In the genomic region with DNA sequence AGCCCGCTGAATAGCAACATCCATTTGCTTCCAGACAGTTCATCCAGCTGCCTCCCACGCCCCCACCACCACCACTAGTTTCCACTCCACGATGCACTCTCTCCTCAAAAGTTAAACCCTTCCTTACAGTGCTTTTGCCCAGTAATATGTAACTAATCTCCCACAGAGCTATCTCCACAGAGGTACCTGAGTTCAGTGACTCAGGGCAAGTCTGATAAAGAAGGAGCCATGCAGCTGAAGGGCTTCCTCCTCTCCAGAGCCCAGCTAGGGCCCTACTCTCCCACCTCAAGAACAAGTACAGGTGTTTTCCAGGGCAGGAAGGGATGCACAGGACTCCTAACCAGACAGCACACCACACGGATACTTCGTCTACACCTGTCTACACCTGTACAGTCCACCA, we compare ENCODE assay signal across 20 mouse cellular contexts. TPM values are rescaled to one million over a fixed set of nuclear protein-coding genes. Genes with fewer than 3 reads are reported as not detected.
DNase-seq lines count a peak whose midpoint lies in the region; ATAC-seq and TF ChIP-seq lines count a peak whose summit lies in the region.
"Had no signal": no experiment of that assay in that cellular context is flagged by ENCODE, and none has a peak within 500 bp of the region (broad histone marks: within the 10 kb centered on the region; RNA-seq: fewer than 3 reads in every experiment).

No protein-coding gene starts in this region.

- H3K9ac ChIP-seq in hindbrain, postnatal 0 days (replicated peaks; ENCODE audit: low read length), result no peak overlapping the region
- no peak overlapping the region for H3K9ac ChIP-seq in hindbrain, embryonic 12.5 days
- no peak overlapping the region for H3K9ac ChIP-seq in intestine, postnatal 0 days (ENCODE audit: low read depth, low read length)
- H3K9ac ChIP-seq: neural tube, embryonic 12.5 days had no signal

- H3K4me3 ChIP-seq in hindbrain, postnatal 0 days (ENCODE audit: low read length), result no peak overlapping the region
- H3K4me3 ChIP-seq in hindbrain, embryonic 12.5 days, result no peak overlapping the region
- H3K4me3 ChIP-seq in spleen, adult 2 months (ENCODE audit: extremely low read depth, insufficient read depth, insufficient read length), result no peak overlapping the region
- no peak overlapping the region for H3K4me3 ChIP-seq in intestine, postnatal 0 days (ENCODE audit: low read depth, low read length)
- no peak overlapping the region for H3K4me3 ChIP-seq in small intestine, adult 2 months (ENCODE audit: low read depth, low read length)
- no peak overlapping the region for H3K4me3 ChIP-seq in layer of hippocampus, adult 2 months
- H3K4me3 ChIP-seq: hindbrain, embryonic 10.5 days; neural tube, embryonic 12.5 days had no signal

- H3K9me3 ChIP-seq in hindbrain, postnatal 0 days (ENCODE audit: low read length), result no peaks in the 10 kb centered on the region
- no peaks in the 10 kb centered on the region for H3K9me3 ChIP-seq in hindbrain, embryonic 12.5 days (replicated peaks)
- H3K9me3 ChIP-seq in intestine, postnatal 0 days (ENCODE audit: control insufficient read depth), result no peaks in the 10 kb centered on the region
- H3K9me3 ChIP-seq: hindbrain, embryonic 10.5 days; neural tube, embryonic 12.5 days had no signal

- no peak for DNase-seq in hindbrain, postnatal 0 days (ENCODE audit: low spot score)
- DNase-seq in spleen, adult 2 months (ENCODE audit: low read depth in 1 of 2, low spot score in 2 of 2), result no peak
- no peak for DNase-seq in spleen, postnatal 10 days (ENCODE audit: low spot score in 2 of 2)
- no peak for DNase-seq in frontal cortex, postnatal 10 days (ENCODE audit: low spot score in 2 of 2)
- no peak for DNase-seq in layer of hippocampus, adult 2 months (ENCODE audit: low spot score in 2 of 2)
- DNase-seq: adrenal gland, postnatal 14 days; cerebellum, postnatal 14 days; gastrocnemius, postnatal 14 days; kidney, adult 9 months; layer of hippocampus, adult 9-11 months; lung, postnatal 4 days; midbrain, embryonic 14.5 days; retina, postnatal 1 day; thymus, postnatal 25 days had no signal

- ATAC-seq in hindbrain, postnatal 0 days, result no peak
- ATAC-seq in hindbrain, embryonic 12.5 days (ENCODE audit: low FRiP score), result no peak
- peak; percentile 50 for ATAC-seq in intestine, postnatal 0 days

- no peaks in the 10 kb centered on the region for H3K27me3 ChIP-seq in hindbrain, postnatal 0 days (ENCODE audit: insufficient read depth, low read length)
- no peaks in the 10 kb centered on the region for H3K27me3 ChIP-seq in hindbrain, embryonic 12.5 days
- H3K27me3 ChIP-seq in spleen, adult 2 months (ENCODE audit: control insufficient read depth, insufficient read depth, low read length), result no peaks in the 10 kb centered on the region
- H3K27me3 ChIP-seq in intestine, postnatal 0 days (replicated peaks; ENCODE audit: control insufficient read depth, insufficient read depth, low read length), result no peaks in the 10 kb centered on the region
- H3K27me3 ChIP-seq in small intestine, adult 2 months (ENCODE audit: control insufficient read depth, insufficient read depth, low read length), result no peaks in the 10 kb centered on the region
- H3K27me3 ChIP-seq: neural tube, embryonic 12.5 days had no signal

- no peak overlapping the region for H3K27ac ChIP-seq in hindbrain, postnatal 0 days
- H3K27ac ChIP-seq in hindbrain, embryonic 12.5 days, result no peak overlapping the region
- peak overlapping the region; percentile 95 for H3K27ac ChIP-seq in spleen, adult 2 months (ENCODE audit: insufficient read depth, low read length)
- H3K27ac ChIP-seq in intestine, postnatal 0 days (ENCODE audit: low read depth, low read length), result peak overlapping the region; percentile 15; the same call in 1 of the 2 replicates
- peak overlapping the region; percentile 55; the same call in 1 of the 2 replicates for H3K27ac ChIP-seq in small intestine, adult 2 months (ENCODE audit: insufficient read depth, low read depth, low read length)
- no peak overlapping the region for H3K27ac ChIP-seq in layer of hippocampus, adult 2 months
- H3K27ac ChIP-seq: hindbrain, embryonic 10.5 days; neural tube, embryonic 12.5 days had no signal

- H3K36me3 ChIP-seq in hindbrain, postnatal 0 days (ENCODE audit: insufficient read depth, low read length), result no peaks in the 10 kb centered on the region
- no peaks in the 10 kb centered on the region for H3K36me3 ChIP-seq in hindbrain, embryonic 12.5 days
- no peaks in the 10 kb centered on the region; the same call in 1 of the 2 replicates for H3K36me3 ChIP-seq in spleen, adult 2 months (ENCODE audit: control insufficient read depth, insufficient read depth, low read length)
- peaks cover 9% of the 10 kb centered on the region; the same call in 1 of the 2 replicates for H3K36me3 ChIP-seq in intestine, postnatal 0 days (ENCODE audit: control insufficient read depth, insufficient read depth)
- H3K36me3 ChIP-seq in small intestine, adult 2 months (ENCODE audit: control insufficient read depth, insufficient read depth, low read length), result peaks cover 5% of the 10 kb centered on the region

- H3K4me2 ChIP-seq in hindbrain, postnatal 0 days (ENCODE audit: low read depth, low read length), result no peak overlapping the region
- H3K4me2 ChIP-seq in hindbrain, embryonic 12.5 days (replicated peaks), result no peak overlapping the region
- peak overlapping the region; percentile 38; the same call in 1 of the 2 replicates for H3K4me2 ChIP-seq in intestine, postnatal 0 days (replicated peaks; ENCODE audit: low read depth)
- H3K4me2 ChIP-seq: heart, embryonic 11.5 days; neural tube, embryonic 12.5 days had no signal

- peaks cover 17% of the 10 kb centered on the region; the same call in 1 of the 2 replicates for H3K4me1 ChIP-seq in hindbrain, postnatal 0 days (ENCODE audit: insufficient read depth, low read length)
- peaks cover 37% of the 10 kb centered on the region for H3K4me1 ChIP-seq in hindbrain, embryonic 12.5 days
- H3K4me1 ChIP-seq in spleen, adult 2 months (ENCODE audit: control insufficient read depth, insufficient read depth, insufficient read length), result peaks cover 75% of the 10 kb centered on the region; the same call in 1 of the 2 replicates
- H3K4me1 ChIP-seq in intestine, postnatal 0 days (replicated peaks; ENCODE audit: control insufficient read depth, insufficient read depth, low read length), result peaks cover 31% of the 10 kb centered on the region
- H3K4me1 ChIP-seq in small intestine, adult 2 months (ENCODE audit: control insufficient read depth, insufficient read depth, insufficient read length, low read length), result peaks cover 57% of the 10 kb centered on the region

- WGBS in hindbrain, postnatal 0 days, result 57% methylated on average over 5 of the region's 5 CpGs
- WGBS in hindbrain, embryonic 12.5 days, result 60% methylated on average over 5 of the region's 5 CpGs
- 66% methylated on average over 5 of the region's 5 CpGs for WGBS in spleen, adult 2 months
- WGBS in intestine, postnatal 0 days, result 39% methylated on average over 5 of the region's 5 CpGs
- WGBS in small intestine, adult 2 months, result 26% methylated on average over 5 of the region's 5 CpGs

- no peak for TF ChIP-seq POLR2A in spleen, adult 2 months (IDR thresholded peaks at IDR 0.05; ENCODE audit: low read depth, low read length)
- no peak for TF ChIP-seq POLR2A in small intestine, adult 2 months (IDR thresholded peaks at IDR 0.05; ENCODE audit: low read depth, low read length)

- TF ChIP-seq CTCF in hindbrain, postnatal 0 days (IDR thresholded peaks at IDR 0.05; ENCODE audit: low read depth), result peak; percentile 21; the same call in 1 of the 2 replicates
- no peak for TF ChIP-seq CTCF in spleen, adult 2 months (IDR thresholded peaks at IDR 0.05; ENCODE audit: extremely low read depth, insufficient read depth, insufficient read length, insufficient replicate concordance)
- 0 out of 2 replicates have a peak, but pooled peaks have one; percentile 11 for TF ChIP-seq CTCF in intestine, postnatal 0 days (IDR thresholded peaks at IDR 0.05; ENCODE audit: low read depth)
- TF ChIP-seq CTCF in small intestine, adult 2 months (IDR thresholded peaks at IDR 0.05; ENCODE audit: extremely low read depth, insufficient read length, insufficient replicate concordance, low read depth, low read length), result no peak
- TF ChIP-seq CTCF in layer of hippocampus, adult 2 months (conservative IDR thresholded peaks at IDR 0.05), result no peak; the same call in 1 of the 2 replicates

RNA-seq across cellular contexts. Expression of gene Stk24, which starts 10.4 kb away (rescaled TPM):
- total RNA-seq in hindbrain, postnatal 0 days (2014; rRNA removed), result 18.7 and 27.5 TPM in 2 replicates
- 14.2 and 15.0 TPM in 2 replicates for polyA plus RNA-seq in hindbrain, postnatal 0 days (2015; fragmentation: Nextera tagmentation; extraction: Ambion mirVana)
- polyA plus RNA-seq in hindbrain, embryonic 12.5 days (2016; fragmentation: Nextera tagmentation; extraction: Ambion mirVana), result 38.4 and 41.2 TPM in 2 replicates
- 32.6 and 37.8 TPM in 2 replicates for polyA plus RNA-seq in spleen, adult 2 months (2012; rRNA removed)
- 39.2 and 40.7 TPM in 2 replicates for polyA plus RNA-seq in intestine, postnatal 0 days (2015; fragmentation: Nextera tagmentation; extraction: Ambion mirVana)
- polyA plus RNA-seq in small intestine, adult 2 months (2012; rRNA removed), result 20.4 and 35.4 TPM in 2 replicates
- total RNA-seq in layer of hippocampus, adult 2 months (2021), result 10 to 100 TPM; 66.0 to 68.1 TPM

Comparison
In these comparisons a context has a peak if more than half of its experiments do, and no peak if none do; other contexts are left out.
1. H3K27ac ChIP-seq: peak in spleen, adult 2 months (single experiment), intestine, postnatal 0 days (single experiment) and small intestine, adult 2 months (single experiment); none in hindbrain, postnatal 0 days (single experiment), hindbrain, embryonic 12.5 days (single experiment) and layer of hippocampus, adult 2 months (single experiment).
2. CTCF ChIP-seq: peak in hindbrain, postnatal 0 days (single experiment) and intestine, postnatal 0 days (single experiment); none in spleen, adult 2 months (single experiment), small intestine, adult 2 months (single experiment) and layer of hippocampus, adult 2 months (single experiment).